Mouse (Mus musculus) kidney, postnatal 10 days (tissue): ENCODE data around the gene Tmem184a.

ENCODE experiments used
- DNase-seq: peaks from one replicate; pipeline ENCODE4 v3.0.0; 2021; ENCODE audit warnings: mixed read lengths

Gene Tmem184a

GRCm38 (mm10) chr5:139812398-139813125, 7.2 kb downstream of the Tmem184a start:
- no peak for DNase-seq

- no peak for DNase-seq
Observed at GRCm38 (mm10) chr5:139811677-139812397, 7.9 kb downstream of the Tmem184a start.

GRCm38 (mm10) chr5:139809397-139809796, 10.3 kb downstream of the Tmem184a start:
- no peak for DNase-seq

- no peak for DNase-seq
Observed at GRCm38 (mm10) chr5:139805924-139806323, 13.8 kb downstream of the Tmem184a start.

GRCm38 (mm10) chr5:139804573-139805111, 15.1 kb downstream of the Tmem184a start:
- DNase-seq: no peak

GRCm38 (mm10) chr5:139804107-139804551, 15.6 kb downstream of the Tmem184a start:
- no peak for DNase-seq

- DNase-seq: peak; percentile 88
Observed at GRCm38 (mm10) chr5:139803601-139804102, 16.1 kb downstream of the Tmem184a start.

GRCm38 (mm10) chr5:139803165-139803564, 16.6 kb downstream of the Tmem184a start:
- no peak for DNase-seq

GRCm38 (mm10) chr5:139801880-139802279, 17.8 kb downstream of the Tmem184a start:
- DNase-seq: no peak

GRCm38 (mm10) chr5:139801231-139801630, 18.5 kb downstream of the Tmem184a start:
- no peak for DNase-seq

- no peak for DNase-seq
Observed at GRCm38 (mm10) chr5:139799801-139800590, 19.7 kb downstream of the Tmem184a start.

GRCm38 (mm10) chr5:139799041-139799440, 20.7 kb downstream of the Tmem184a start:
- DNase-seq: no peak

- DNase-seq: no peak
Observed at GRCm38 (mm10) chr5:139798168-139798900, 21.4 kb downstream of the Tmem184a start.

GRCm38 (mm10) chr5:139797473-139798167, 22.1 kb downstream of the Tmem184a start:
- DNase-seq: peak; percentile 94

- peak; percentile 91 for DNase-seq
Observed at GRCm38 (mm10) chr5:139796900-139797299, 22.8 kb downstream of the Tmem184a start.

GRCm38 (mm10) chr5:139796001-139796620, 23.6 kb downstream of the Tmem184a start:
- DNase-seq: no peak

GRCm38 (mm10) chr5:139794938-139795337, 24.8 kb downstream of the Tmem184a start:
- no peak for DNase-seq

GRCm38 (mm10) chr5:139794137-139794536, 25.6 kb downstream of the Tmem184a start:
- no peak for DNase-seq

GRCm38 (mm10) chr5:139793338-139794089, 26.2 kb downstream of the Tmem184a start:
- peak; percentile 73 for DNase-seq

GRCm38 (mm10) chr5:139792966-139793337, 26.8 kb downstream of the Tmem184a start:
- no peak for DNase-seq
